Mouse (Mus musculus) gastrocnemius, postnatal 14 days (tissue): ENCODE results near the gene Prr5. TPM values are rescaled to one million over a fixed set of nuclear protein-coding genes. Genes with fewer than 3 reads are reported as not detected.

Source experiments
- DNase-seq: peaks from one replicate; pipeline ENCODE4 v3.0.0; 2021; ENCODE audit warnings: mixed read lengths
- intact Hi-C: fragments of 180-260 bp; cut with DNase I; formaldehyde crosslinking; loops from one replicate; pipeline ENCODE4 v1.15.1; 2025; ENCODE audit warnings: low total_unique reads
- total RNA-seq, 2 experiments: library from RNA; stranded (reverse); gene quantifications; 2 replicates each; pipeline ENCODE4 v1.2.3; 2021

Gene Prr5
- total RNA-seq, 2 experiments from 2014 or later, result 7.3 to 8.5 TPM

DNA sequence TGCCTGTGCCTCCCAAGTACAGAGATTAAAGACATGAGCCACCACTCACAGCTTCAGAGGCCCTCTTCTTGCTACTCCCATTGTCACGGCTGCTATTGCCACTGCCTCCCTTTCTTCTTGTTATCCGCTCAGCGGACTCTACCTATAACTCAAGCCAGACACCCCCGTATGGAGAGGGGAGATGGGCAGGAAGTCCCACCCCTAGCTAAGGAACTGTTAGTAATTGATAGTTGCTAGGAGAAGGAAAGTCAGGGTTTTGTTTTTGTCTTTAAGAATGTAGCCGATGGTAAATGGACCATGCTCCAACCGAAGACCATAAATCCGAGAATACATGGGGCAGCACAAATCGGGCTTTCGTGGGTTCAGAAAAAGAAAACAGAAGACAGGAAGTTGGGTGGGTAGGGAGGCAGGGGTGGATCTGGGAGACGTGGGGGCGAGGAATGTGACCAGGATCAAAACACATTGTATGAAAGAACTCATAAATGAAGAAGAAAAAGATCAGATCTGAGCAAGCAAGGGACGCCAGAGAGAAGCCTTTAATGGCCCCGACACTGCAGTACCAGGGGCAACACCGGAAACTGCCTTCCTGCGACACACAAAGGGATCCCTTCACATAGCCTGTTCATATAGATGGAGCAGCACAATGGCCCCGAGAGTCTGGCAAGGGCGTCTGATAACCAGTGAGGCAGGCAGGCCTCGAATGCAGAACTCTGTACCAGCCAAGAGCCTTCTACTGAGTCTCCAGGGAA is 62.4 kb downstream of the Prr5 start:
- intact Hi-C loops, result no loop called here
- DNase-seq, result no peak

DNA sequence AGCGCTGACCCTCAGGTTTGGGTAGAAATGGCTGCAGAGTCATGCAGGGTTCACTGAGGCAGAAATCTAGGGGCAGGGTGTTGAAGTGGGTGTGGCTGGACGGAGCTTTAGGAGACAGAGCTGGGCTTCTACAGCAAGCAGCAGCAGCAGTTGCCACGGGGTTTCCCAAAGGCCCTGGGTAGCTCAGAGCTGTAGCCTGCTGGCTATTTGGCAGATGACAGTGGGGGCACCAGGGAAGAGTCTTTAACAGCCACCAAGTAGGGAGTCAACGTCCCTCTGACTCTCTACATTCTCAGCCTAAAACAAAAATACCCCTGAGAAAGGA is 63.0 kb downstream of the Prr5 start:
- intact Hi-C loops, result no loop called here
- DNase-seq, result no peak

GRCm38 (mm10) chr15:84736346-84736993 is 67.0 kb downstream of the Prr5 start:
- intact Hi-C loops, result no loop called here
- DNase-seq, result no peak

DNA sequence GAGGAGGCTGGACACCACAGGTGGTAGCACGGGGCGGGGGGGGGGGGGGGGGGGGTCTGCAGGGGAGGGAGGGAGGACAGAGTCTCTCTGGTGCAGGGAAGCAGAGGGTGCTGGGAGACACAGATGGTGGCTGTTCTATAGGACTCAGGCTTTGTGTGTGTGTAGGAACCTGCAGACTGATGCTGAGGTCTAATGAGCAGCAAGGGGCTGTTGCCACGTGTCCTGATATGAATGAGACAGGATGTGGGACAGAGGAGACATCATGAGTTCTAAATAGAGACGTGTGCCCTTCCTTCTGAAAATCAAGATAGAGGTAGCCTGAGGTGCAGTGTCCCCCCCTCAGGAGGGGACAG is 67.5 kb downstream of the Prr5 start:
- intact Hi-C loops, result no loop called here
- DNase-seq, result no peak

GRCm38 (mm10) chr15:84738246-84738645 is 68.8 kb downstream of the Prr5 start:
- intact Hi-C loops, result no loop called here
- DNase-seq, result no peak

DNA sequence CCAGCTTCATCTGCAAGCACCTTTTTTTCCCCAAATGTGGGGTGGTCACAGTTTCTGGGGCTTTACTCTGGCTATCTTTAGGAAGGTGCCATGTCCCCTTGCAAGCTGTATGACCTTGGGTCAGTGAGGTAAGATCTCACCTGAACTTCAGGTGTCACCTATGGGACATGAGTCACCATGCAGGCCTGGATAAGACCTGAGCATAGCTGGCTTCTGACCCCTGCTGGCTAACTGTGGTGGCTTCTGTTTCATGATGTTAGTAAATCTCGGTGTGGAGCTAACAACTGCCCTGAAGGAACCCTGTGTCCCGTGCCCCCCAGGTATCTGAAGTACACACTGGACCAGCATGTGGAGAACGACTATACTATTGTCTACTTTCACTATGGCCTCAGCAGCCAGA is 72.2 kb downstream of the Prr5 start:
- no peak for DNase-seq
- intact Hi-C loops, result no loop called here

- intact Hi-C loops, result no loop called here
- no peak for DNase-seq
Observed at GRCm38 (mm10) chr15:84743347-84743746, 73.9 kb downstream of the Prr5 start.

DNA sequence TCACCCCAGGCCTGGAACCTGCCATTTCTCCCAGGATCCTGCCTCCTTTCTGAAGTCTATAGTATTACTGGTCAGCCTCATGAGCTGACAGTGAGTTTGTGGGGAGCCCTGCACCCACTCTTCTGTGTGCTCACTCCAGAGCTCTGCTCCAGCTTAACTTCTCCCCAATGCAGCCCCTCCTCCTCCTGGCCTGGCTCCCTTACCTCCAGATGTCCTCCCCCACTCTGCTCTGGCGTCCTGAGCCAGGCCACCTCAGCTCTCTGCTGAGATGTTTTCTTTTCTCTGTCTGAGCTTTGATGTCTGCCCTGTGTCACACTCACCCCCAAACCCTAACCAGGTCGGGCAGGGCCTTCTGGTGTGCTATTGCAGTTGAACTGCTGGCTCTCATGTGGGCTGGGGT is 74.9 kb downstream of the Prr5 start:
- no peak for DNase-seq
- intact Hi-C loops, result no loop called here

DNA sequence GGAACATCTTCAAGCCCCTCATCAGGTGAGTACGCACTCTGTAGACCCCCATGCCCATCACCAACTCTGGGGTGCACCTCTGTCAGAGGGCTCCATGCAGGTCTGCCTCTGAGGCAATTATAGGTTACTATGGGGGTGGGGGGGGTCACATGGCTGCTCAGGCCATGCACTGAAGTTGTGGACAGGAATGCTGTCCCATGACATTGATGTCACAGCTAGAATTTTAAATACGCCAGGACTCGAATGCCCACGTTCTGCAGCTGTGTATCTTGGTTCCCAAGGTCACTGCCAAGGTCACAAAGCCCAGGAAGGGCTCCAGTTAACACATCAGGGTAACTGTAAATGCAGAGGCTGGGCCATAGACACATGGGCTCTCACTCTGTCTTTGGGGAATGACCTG is 76.4 kb downstream of the Prr5 start:
- intact Hi-C loops, result no loop called here
- no peak for DNase-seq

Other genes starting within 250 kb of the Prr5 start
- 1 to 10 TPM; 2.7 to 5.0 TPM for gene Shisal1, start 222.5 kb upstream of the Prr5 start, total RNA-seq
- gene Rtl6, start 111.8 kb upstream of the Prr5 start, total RNA-seq, result 1 to 10 TPM; 3.7 to 4.9 TPM
- under 1 TPM in 1 of 2 experiments, not detected in 1; 0.29 TPM for gene Arhgap8, start 50.4 kb downstream of the Prr5 start, total RNA-seq
- gene Phf21b, start 186.4 kb downstream of the Prr5 start, total RNA-seq, result under 1 TPM; 0.59 to 0.69 TPM